Mouse (Mus musculus) G1E (cell line): ENCODE measurements around the gene Nudt1.

Experiments
- CTCF ChIP-seq: IDR thresholded peaks from 2 replicates; pipeline ENCODE4 v1.5.1; 2012; ENCODE audit warnings: low read depth, low read length, inconsistent platforms, mixed read lengths
- TAL1 ChIP-seq: conservative IDR thresholded peaks from 2 replicates; pipeline ENCODE4 v1.6.1; 2012; ENCODE audit warnings: low read depth, low read length, inconsistent platforms, mixed read lengths

- no peak for TF ChIP-seq CTCF
- TF ChIP-seq TAL1 = no peak
These were observed 52.3 kb downstream of the Nudt1 start for GRCm38 (mm10) chr5:140373711-140374110.
